Mouse (Mus musculus) spleen, postnatal 10 days (tissue): ENCODE measurements at regions not wholly inside any gene's neighbourhood (a gene's known extent, or its start where the extent isn't known, plus 50 kb on each side); places are given as distances from the start of the nearest gene placed in this dataset.

Experiments used
- DNase-seq, 2 experiments: peaks; one replicate each; pipeline ENCODE4 v3.0.0; 2021 to 2022; ENCODE audit warnings: low spot score in 2 of 2

DNA sequence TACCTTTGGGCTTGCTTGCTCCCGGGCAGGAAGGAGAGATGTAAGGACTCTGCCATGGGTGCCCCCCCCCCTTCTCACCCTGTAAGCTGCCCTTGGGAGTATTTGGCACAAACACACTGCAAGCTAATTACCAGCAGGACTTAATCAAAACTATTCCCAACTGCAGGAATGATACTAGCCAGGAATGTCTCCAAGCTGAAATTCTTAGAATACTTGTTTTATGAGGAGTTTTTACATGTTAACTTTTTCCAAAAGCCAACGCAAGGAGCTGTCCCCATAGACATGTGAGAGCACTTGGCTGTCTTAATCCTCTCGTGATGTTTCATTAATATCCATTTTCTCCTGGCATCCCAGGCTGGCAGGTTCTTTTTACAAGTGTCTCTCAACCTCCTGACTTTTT lies 155.6 kb upstream of the Irx6 start:
- no peak for DNase-seq

DNA sequence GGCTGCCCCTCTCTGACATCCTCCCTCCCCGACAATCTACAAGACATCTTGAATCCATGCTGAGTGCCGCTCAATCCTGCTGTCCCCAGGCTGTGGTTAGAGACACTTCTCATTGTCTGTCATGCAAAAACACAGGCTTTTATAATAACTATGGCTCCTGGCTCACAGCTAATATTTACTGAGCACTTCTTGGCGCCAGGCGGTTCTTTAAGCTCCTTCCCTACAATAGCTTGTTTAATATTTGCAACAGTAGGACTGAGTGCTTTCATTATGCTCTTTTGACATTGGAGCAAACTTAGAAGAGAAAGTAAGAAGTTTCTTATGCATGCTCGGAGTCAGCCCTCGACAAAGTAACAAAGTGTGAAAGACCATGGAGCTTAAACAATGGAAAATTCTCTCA lies 151.6 kb upstream of the Irx6 start:
- no peak for DNase-seq

DNA sequence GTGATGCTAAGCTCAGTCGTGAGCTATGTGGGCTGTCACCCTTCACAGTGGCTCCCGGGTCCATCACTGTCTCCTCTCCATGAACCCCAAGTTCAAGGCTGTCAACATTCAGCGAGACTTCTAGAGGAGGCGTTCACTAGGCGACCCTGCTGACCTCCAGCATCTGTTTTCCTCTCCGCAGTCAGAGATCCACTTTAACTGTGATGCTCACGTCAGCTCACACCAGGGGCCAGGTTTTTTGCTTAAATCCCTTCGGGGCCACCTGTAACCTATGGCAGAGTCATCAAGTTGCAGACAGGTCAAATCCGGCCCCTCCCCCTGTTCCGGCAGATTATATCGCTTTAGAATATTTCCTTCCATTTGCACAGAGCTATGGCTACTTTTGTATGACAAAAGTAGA lies 144.3 kb upstream of the Irx6 start:
- no peak for DNase-seq

- peak in 1 of 2 experiments; percentile 19 for DNase-seq
These were observed 133.5 kb upstream of the Irx6 start for GRCm38 (mm10) chr8:92540636-92541035.

GRCm38 (mm10) chr8:92545347-92546059 lies 128.6 kb upstream of the Irx6 start:
- no peak for DNase-seq

DNA sequence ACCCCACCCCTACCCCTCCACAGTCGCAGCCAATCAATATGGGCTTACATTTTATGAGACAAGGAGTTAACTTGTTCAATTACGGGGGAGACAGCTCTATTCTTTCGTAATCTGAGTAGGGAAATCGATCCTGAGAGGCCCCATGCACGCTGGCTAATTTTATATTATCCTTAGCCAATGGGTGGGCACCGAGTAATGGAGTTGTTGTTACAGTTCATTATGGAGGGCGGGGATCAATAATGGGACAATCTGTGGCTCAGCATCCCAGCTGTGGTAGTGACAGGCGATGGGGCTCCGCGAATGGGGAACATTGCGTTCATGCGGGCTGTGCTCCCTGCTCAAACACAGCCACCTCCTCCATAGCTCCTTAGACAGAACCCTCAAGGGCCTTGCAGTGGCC lies 118.9 kb upstream of the Irx6 start:
- no peak for DNase-seq

DNA sequence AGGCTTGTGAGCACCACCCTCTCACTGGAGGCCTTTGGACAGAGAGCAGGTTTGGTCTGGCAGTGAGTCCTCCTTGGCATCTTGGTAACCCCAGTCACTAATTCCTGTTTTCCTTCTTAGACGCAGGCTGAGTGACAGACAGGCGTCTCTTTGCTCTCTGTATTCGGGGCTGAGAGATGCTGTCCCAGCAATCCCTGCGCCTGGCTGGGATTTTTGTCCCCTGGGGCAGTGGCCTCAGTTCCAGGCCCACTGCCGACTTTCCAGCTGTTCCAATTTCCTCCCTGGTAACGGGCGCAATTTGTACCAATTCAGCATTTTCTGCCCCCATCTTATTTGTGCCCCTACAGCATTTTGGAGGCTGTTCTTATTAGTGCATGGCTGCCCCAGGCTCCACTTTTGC lies 118.5 kb upstream of the Irx6 start:
- no peak for DNase-seq

DNA sequence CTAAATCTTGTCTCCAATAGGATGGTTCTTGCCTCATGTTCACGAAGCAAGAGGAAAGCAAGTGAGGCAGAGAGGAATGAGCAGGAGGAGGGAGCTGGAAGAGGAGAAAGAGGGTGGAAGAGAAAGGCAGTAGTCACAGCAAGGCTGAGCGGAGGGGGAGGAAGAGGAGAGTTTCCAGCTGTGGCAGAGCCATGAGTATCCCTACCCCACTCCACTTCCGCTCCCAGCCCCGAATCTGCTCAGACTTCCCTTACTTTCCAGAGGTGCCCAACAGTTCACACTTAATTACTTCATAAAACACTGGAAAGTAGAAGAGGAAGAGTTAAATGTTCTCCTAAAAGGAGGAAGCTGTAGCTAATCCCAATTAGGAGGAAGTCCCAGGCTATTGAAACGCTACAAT lies 111.6 kb upstream of the Irx6 start:
- no peak for DNase-seq

DNA sequence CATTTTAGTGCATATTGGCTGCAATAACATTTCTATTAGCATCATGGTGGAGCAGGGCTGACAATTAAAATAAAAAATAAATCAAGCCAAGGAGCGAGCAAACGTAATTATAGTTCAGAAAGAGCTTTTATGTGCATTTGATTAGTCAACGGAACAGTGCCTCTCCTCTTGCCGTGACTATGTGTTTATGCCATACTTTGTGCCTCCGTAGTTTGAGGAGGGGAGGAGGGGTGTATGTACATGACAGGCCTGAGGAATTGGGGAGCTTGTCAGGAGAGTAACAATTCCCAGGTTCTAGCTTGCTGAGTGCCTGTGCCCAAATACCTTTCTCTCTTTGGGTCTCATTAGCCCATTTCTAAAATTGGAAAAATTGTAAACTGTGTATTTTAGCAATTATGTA lies 111.1 kb upstream of the Irx6 start:
- no peak for DNase-seq

- no peak for DNase-seq
These were observed 104.4 kb upstream of the Irx6 start for GRCm38 (mm10) chr8:92569650-92570049.

- no peak for DNase-seq
These were observed 94.6 kb upstream of the Irx6 start for GRCm38 (mm10) chr8:92579446-92579845.

GRCm38 (mm10) chr8:92581051-92581450 lies 93.0 kb upstream of the Irx6 start:
- DNase-seq, result no peak

DNA sequence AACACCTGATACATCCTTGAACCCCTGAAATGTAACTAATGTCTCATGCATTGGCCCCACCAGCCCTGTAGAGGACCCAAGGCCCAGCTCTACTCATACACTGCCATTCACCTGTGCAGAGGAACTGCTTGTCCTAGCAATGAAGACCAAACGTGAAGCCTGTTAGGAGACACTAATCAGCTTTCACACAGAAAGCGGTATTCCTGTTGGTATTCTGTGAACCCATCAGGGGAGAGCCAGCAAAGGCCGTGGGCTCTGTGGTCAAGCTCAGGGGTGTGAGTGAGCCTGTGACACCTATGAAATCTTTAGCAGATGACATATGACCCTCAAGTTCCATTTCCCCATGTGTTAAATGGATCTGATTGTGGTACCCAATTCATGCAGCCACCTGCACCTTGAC lies 73.3 kb upstream of the Irx6 start:
- no peak for DNase-seq

GRCm38 (mm10) chr8:92602973-92603372 lies 71.1 kb upstream of the Irx6 start:
- DNase-seq, result no peak

DNA sequence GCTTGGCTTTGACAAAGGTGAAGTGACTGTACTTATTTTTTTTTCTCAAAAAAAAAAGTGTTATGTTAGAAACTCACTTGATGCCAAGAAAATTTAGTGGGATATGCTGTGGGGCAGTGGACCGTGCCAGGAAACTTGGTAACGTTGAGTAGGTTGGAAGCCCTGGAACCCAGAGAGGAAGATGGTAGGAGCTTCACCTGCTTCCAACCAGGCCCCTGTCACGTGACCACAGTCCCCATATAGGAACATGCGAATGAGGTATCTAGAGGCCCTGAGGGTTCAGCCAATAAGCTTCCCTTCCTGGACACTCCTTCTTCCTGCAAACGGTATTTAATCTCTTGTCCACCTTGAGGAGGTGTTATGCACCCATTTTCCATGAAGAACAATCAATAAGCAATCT lies 68.5 kb upstream of the Irx6 start:
- DNase-seq, result no peak

- DNase-seq, result no peak
These were observed 66.5 kb upstream of the Irx6 start for GRCm38 (mm10) chr8:92607604-92608003.

DNA sequence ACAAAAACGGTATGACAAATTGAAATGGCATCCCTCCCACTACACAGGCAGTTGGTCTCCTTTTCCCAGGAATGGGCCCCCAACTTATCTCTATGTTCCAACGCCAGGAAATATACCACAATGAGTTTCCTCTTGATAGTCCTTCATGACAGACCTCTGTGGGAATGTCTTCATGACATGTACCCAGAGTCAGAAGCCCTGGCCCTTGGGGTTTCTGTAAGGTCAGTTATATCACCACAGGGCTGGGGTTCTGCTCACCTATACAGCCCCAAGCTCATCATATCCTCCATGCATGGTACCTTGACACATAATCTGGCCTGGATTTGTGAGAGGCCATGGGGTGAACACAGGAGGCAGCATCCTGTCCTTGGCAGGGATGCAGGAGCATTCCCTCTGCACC lies 64.2 kb upstream of the Irx6 start:
- DNase-seq, result no peak

- DNase-seq, result no peak
These were observed 63.5 kb upstream of the Irx6 start for GRCm38 (mm10) chr8:92610487-92611059.

- DNase-seq, result peak in 1 of 2 experiments; percentile 28
These were observed 60.6 kb upstream of the Irx6 start for GRCm38 (mm10) chr8:92613486-92613885.

DNA sequence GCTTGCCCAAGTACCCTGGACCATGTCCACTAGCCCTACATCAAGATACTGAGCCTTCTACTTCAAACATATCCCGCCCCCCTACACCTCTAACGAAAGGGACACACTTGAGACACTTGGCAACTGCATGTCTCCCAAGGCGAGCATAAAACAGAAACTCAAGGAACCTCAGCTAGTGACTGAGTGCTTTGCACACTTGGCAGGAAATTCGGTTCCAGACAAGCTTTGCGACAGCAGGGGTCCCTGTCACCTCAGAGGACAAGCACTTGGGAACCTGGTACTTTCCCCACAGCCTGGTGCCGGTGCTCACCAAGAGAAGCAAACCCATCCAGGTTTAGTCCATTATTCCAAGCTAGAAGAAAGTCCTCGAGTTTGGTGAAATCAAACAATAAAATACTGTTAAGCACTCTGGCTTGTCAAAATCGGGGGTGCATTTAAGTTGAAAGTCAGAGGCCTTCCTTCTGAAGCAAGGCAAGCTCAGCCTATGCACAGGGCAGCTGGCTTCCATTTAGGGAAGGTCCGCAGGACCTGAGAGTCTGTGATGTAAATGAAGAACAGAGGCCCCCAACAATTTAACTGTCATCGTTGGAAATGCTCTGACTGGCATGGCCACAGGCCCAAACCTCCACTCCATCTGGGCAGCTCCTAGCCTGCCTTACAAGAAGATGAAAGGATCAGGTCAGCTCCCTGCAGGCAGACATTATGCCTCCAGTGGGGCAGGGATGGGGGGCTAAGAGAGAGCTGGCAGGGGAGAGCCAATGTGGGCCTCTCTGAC lies 57.6 kb upstream of the Irx6 start:
- DNase-seq, result no peak

GRCm38 (mm10) chr8:92618281-92618680 lies 55.8 kb upstream of the Irx6 start:
- no peak for DNase-seq
